Mouse (Mus musculus): ENCODE measurements around the gene Brk1. TPM values are rescaled to one million over a fixed set of nuclear protein-coding genes. Genes with fewer than 3 reads are reported as not detected.

Gene Brk1
- total and polyA plus RNA-seq, 3 experiments: 147 to 161 TPM; not detected in 1

- Histone ChIP-seq H3K36me3 (ENCODE audit: control insufficient read depth in 1 of 2, insufficient read depth in 2 of 2, low read length in 2 of 2) (peaks cover 0 to 5% of the 10 kb centered on the region in 2 experiments; a peak in 2 of 4 replicates), H3K9ac (ENCODE audit: control insufficient read depth, low read depth, low read length, poor library complexity, severe bottlenecking) (no peak overlapping the region), H3K9me3 (replicated peaks; ENCODE audit: insufficient read depth, low read length) (no peaks in the 10 kb centered on the region), H3K27me3 (ENCODE audit: control insufficient read depth in 1 of 2, insufficient read depth in 2 of 2, low read length in 2 of 2) (no peaks in the 10 kb centered on the region), H3K4me3 (ENCODE audit: control insufficient read depth in 1 of 2, insufficient read depth in 1 of 2, low read depth in 2 of 2, low read length in 2 of 2) (no peak overlapping the region), H3K4me1 (ENCODE audit: control insufficient read depth in 1 of 2, insufficient read depth in 2 of 2, low read length in 2 of 2) (peaks cover 3 to 22% of the 10 kb centered on the region in 2 experiments; a peak in 2 of 4 replicates), H3K79me2 (ENCODE audit: control insufficient read depth, insufficient read depth, low read length, poor library complexity) (no peaks in the 10 kb centered on the region), H3K27ac (ENCODE audit: control insufficient read depth, low read depth, low read length) (no peak overlapping the region)
- TF ChIP-seq ZNF384 (IDR thresholded peaks at IDR 0.05; ENCODE audit: low read depth, low read length): no peak
- TF ChIP-seq EP300 (IDR thresholded peaks at IDR 0.05; ENCODE audit: low read depth in 1 of 2, low read length in 2 of 2): no peak
- TF ChIP-seq MXI1 (IDR thresholded peaks at IDR 0.05; ENCODE audit: low read depth, low read length): no peak
- TF ChIP-seq JUND (IDR thresholded peaks at IDR 0.05; ENCODE audit: low read depth, low read length): no peak
- no peak for TF ChIP-seq BHLHE40 (IDR thresholded peaks at IDR 0.05; ENCODE audit: borderline replicate concordance, low read depth, low read length)
- TF ChIP-seq HCFC1 (IDR thresholded peaks at IDR 0.05; ENCODE audit: low read depth, low read length): no peak
- TF ChIP-seq MEF2A (IDR thresholded peaks at IDR 0.05; ENCODE audit: extremely low read depth, insufficient replicate concordance, low read depth, low read length, poor library complexity, severe bottlenecking): no peak
- TF ChIP-seq RAD21 (IDR thresholded peaks at IDR 0.05; ENCODE audit: low read depth, low read length): no peak
- no peak for TF ChIP-seq CHD1 (IDR thresholded peaks at IDR 0.05; ENCODE audit: low read depth, low read length)
- TF ChIP-seq NELFE (IDR thresholded peaks at IDR 0.05; ENCODE audit: low read depth, low read length): no peak
- TF ChIP-seq ETS1 (IDR thresholded peaks at IDR 0.05; ENCODE audit: low read depth, low read length): no peak
- no peak for TF ChIP-seq POLR2AphosphoS2 (IDR thresholded peaks at IDR 0.05; ENCODE audit: low read length)
- no peak for TF ChIP-seq ZC3H11A (IDR thresholded peaks at IDR 0.05; ENCODE audit: low read depth, low read length)
- no peak for DNase-seq (ENCODE audit: low read depth, low spot score)
Observed at GRCm38 (mm10) chr6:113653551-113653950, 49.0 kb downstream of the Brk1 start.

- Histone ChIP-seq H3K4me3 (ENCODE audit: control insufficient read depth in 1 of 2, insufficient read depth in 1 of 2, low read depth in 2 of 2, low read length in 2 of 2) (no peak overlapping the region), H3K36me3 (ENCODE audit: control insufficient read depth in 1 of 2, insufficient read depth in 2 of 2, low read length in 2 of 2) (peaks cover 0 to 5% of the 10 kb centered on the region in 2 experiments; a peak in 2 of 4 replicates), H3K79me2 (ENCODE audit: control insufficient read depth, insufficient read depth, low read length, poor library complexity) (no peaks in the 10 kb centered on the region), H3K27me3 (ENCODE audit: control insufficient read depth in 1 of 2, insufficient read depth in 2 of 2, low read length in 2 of 2) (no peaks in the 10 kb centered on the region), H3K9ac (ENCODE audit: control insufficient read depth, low read depth, low read length, poor library complexity, severe bottlenecking) (no peak overlapping the region), H3K9me3 (replicated peaks; ENCODE audit: insufficient read depth, low read length) (no peaks in the 10 kb centered on the region), H3K4me1 (ENCODE audit: control insufficient read depth in 1 of 2, insufficient read depth in 2 of 2, low read length in 2 of 2) (peaks cover 1 to 18% of the 10 kb centered on the region in 2 experiments; a peak in 2 of 4 replicates), H3K27ac (ENCODE audit: control insufficient read depth, low read depth, low read length) (no peak overlapping the region)
- DNase-seq (ENCODE audit: low read depth, low spot score): no peak
- TF ChIP-seq ZC3H11A (IDR thresholded peaks at IDR 0.05; ENCODE audit: low read depth, low read length) (no peak), MYC (IDR thresholded peaks at IDR 0.05; ENCODE audit: low read depth, low read length) (no peak), MAZ (IDR thresholded peaks at IDR 0.05; ENCODE audit: low read depth, low read length) (no peak), ETS1 (IDR thresholded peaks at IDR 0.05; ENCODE audit: low read depth, low read length) (no peak), ZNF384 (IDR thresholded peaks at IDR 0.05; ENCODE audit: low read depth, low read length) (no peak), MAFK (IDR thresholded peaks at IDR 0.05; ENCODE audit: borderline replicate concordance, low read depth, low read length) (no peak), MEF2A (IDR thresholded peaks at IDR 0.05; ENCODE audit: extremely low read depth, insufficient replicate concordance, low read depth, low read length, poor library complexity, severe bottlenecking) (no peak), USF2 (IDR thresholded peaks at IDR 0.05; ENCODE audit: borderline replicate concordance in 1 of 2, insufficient read depth in 1 of 2, low read depth in 1 of 2, low read length in 2 of 2) (no peak), E2F4 (IDR thresholded peaks at IDR 0.05; ENCODE audit: borderline replicate concordance, low read depth, low read length) (no peak), GATA1 (IDR thresholded peaks at IDR 0.05; ENCODE audit: low read depth, low read length) (no peak), CHD1 (IDR thresholded peaks at IDR 0.05; ENCODE audit: low read depth, low read length) (no peak)
Observed at GRCm38 (mm10) chr6:113654102-113654501, 49.5 kb downstream of the Brk1 start.
